Mouse (Mus musculus) limb, embryonic 12.5 days (tissue): Measurements from ENCODE around the gene Gtse1. TPM values are rescaled to one million over a fixed set of nuclear protein-coding genes. Genes with fewer than 3 reads are reported as not detected.

ENCODE experiments used
- ATAC-seq: fragments of 200-750 bp; cut with Nextera tagmentation; 2 replicates; pipeline ENCODE4 v1.8.0; 2017; ENCODE audit warnings: low read depth, moderate TSS enrichment; ENCODE audit not compliant: insufficient number of reproducible peaks, insufficient read depth, low FRiP score, low TSS enrichment
- H3K27ac ChIP-seq: fragments of 300-500 bp; sonication (generic); 2 replicates; pipeline ENCODE4 v1.5.1; 2016; ENCODE audit warnings: mild to moderate bottlenecking, moderate library complexity
- H3K27me3 ChIP-seq: fragments of 300-500 bp; sonication (generic); 2 replicates; pipeline ENCODE4 v1.6.1; 2016; ENCODE audit warnings: mild to moderate bottlenecking, moderate library complexity
- H3K36me3 ChIP-seq: fragments of 300-500 bp; sonication (generic); 2 replicates; pipeline ENCODE4 v1.6.1; 2016; ENCODE audit warnings: mild to moderate bottlenecking, moderate library complexity
- H3K4me1 ChIP-seq: fragments of 300-500 bp; sonication (generic); replicated peaks from 2 replicates; pipeline ENCODE4 v1.6.1; 2016
- H3K4me2 ChIP-seq: fragments of 300-500 bp; sonication (generic); 2 replicates; pipeline ENCODE4 v1.6.1; 2016; ENCODE audit warnings: mild to moderate bottlenecking, moderate library complexity
- H3K4me3 ChIP-seq: fragments of 300-500 bp; sonication (generic); replicated peaks from 2 replicates; pipeline ENCODE4 v1.5.1; 2016; ENCODE audit warnings: mild to moderate bottlenecking
- H3K9ac ChIP-seq: fragments of 300-500 bp; sonication (generic); replicated peaks from 2 replicates; pipeline ENCODE4 v1.6.1; 2016; ENCODE audit warnings: mild to moderate bottlenecking, moderate library complexity
- H3K9me3 ChIP-seq: fragments of 300-500 bp; sonication (generic); 2 replicates; pipeline ENCODE4 v1.6.1; 2016; ENCODE audit warnings: mild to moderate bottlenecking, moderate library complexity
- WGBS: fragments of 180-500 bp; shearing (Covaris S2); methylation state at CpG from one replicate; pipeline ENCODE4 v1.1.7; 2016; 5-methylcytosine and 5-hydroxymethylcytosine counted together
- polyA plus RNA-seq: library from polyadenylated mRNA; unstranded; fragments of >200 nt; fragmentation: Nextera tagmentation; extraction: Ambion mirVana; gene quantifications from 2 replicates; pipeline ENCODE4 v1.2.1, GENCODE M21; 2016

The Gtse1 gene
- polyA plus RNA-seq, 1 experiment from 2014 or later = 35.9 TPM

DNA sequence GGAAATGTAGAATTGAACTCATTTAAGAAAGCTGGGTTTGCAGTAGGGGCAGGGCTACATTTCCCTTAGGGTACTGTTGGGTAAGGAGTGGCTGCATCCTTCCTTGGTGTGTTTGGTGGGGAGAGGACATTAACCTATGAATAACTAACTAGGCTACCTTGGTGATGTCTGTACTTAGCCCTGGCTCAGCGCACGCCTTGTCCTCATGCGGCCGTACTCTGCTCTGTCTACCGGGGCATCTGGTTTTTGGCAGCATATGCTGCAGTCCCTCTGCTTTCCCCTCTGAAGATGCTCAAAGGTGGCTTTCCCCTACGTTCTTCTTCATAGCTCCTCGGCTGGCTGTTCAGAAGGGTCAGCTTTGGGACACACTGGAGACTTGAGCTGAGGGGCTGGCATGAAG lies 17.8 kb downstream of the Gtse1 start:
- 90% methylated on average over 7 of the region's 7 CpGs for WGBS
- H3K9ac ChIP-seq = no peak overlapping the region
- H3K4me3 ChIP-seq = no peak overlapping the region
- no peaks in the 10 kb centered on the region for H3K27me3 ChIP-seq
- H3K4me1 ChIP-seq = peaks cover 10% of the 10 kb centered on the region
- H3K9me3 ChIP-seq = no peaks in the 10 kb centered on the region
- H3K27ac ChIP-seq = no peak overlapping the region
- no peak overlapping the region for H3K4me2 ChIP-seq
- H3K36me3 ChIP-seq = peaks cover 57% of the 10 kb centered on the region
- no peak for ATAC-seq

DNA sequence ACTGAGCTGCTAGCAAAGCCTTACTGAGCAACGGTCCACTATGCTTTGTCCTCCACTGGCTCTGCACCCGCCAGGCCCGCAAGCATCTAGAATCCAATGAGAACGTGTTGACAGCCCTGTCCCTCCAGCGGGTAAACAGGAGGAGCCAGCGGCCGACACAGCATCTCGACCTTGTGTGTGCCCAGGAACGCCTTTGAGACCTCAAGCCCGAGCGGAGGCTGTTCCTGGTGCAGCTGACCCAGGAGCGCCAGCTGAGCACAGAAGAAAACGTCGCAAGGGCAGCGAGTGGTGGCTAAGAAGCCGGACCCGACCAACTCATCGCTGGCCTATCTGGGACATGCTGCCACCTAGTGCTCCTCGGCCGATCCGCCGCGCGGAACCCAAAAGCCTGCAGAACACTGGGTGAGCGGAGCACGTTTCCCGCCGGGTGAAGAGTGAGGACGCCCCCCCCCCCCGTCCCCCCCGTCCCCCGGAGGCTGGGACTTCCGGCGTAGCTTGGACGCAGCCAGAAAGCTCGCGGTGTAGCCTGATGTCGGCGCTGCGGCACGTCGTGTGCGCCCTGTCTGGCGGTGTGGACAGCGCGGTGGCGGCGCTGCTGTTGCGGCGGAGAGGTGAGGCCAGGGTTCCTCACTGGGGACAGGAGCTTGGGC lies 19.4 kb downstream of the Gtse1 start, which contains the start of gene Trmu:
Gene Trmu (plus strand): TSS at position 465 of the 650 bp plus-strand sequence.
- Histone ChIP-seq H3K9ac (peak within 1 kb of the TSS; percentile 84), H3K4me1 (peaks cover 10% of the 10 kb centered on the region), H3K27me3 (no peaks in the 10 kb centered on the region), H3K27ac (peak within 1 kb of the TSS; percentile 80), H3K36me3 (peaks cover 57% of the 10 kb centered on the region), H3K4me2 (peak within 1 kb of the TSS; percentile 89), H3K9me3 (no peaks in the 10 kb centered on the region), H3K4me3 (peak within 1 kb of the TSS; percentile 78)
- ATAC-seq = peak; percentile 91
- under 1% methylated on average over 44 of the region's 50 CpGs for whole genome bisulfite sequencing

DNA sequence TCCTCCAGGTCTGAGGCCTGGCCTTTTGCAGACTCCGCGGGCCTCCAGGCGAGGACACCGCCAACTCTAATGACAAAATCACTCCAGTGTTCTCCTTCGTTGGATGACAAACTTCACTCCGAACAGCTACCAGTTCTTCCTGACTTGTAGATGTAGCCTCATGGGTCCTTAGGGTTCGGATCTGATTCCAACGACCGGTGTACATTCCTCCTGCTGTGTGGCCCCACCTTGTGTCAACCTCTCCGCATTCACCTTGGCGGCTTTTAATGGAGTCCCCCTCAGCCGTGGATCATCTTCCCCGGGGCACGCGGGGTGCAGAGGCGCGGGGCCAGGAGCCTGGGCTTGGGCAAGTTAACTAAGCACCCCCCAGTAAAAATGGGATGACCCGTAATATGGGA lies 20.0 kb downstream of the Gtse1 start:
- no peaks in the 10 kb centered on the region for H3K9me3 ChIP-seq
- peak overlapping the region; percentile 84 for H3K9ac ChIP-seq
- 0 out of 2 replicates have a peak, but pooled peaks have one; percentile 4 for ATAC-seq
- H3K27ac ChIP-seq = peak overlapping the region; percentile 80
- no peaks in the 10 kb centered on the region for H3K27me3 ChIP-seq
- WGBS = 2% methylated on average over 18 of the region's 18 CpGs
- H3K4me3 ChIP-seq = peak overlapping the region; percentile 78
- peaks cover 57% of the 10 kb centered on the region for H3K36me3 ChIP-seq
- H3K4me1 ChIP-seq = peaks cover 10% of the 10 kb centered on the region
- H3K4me2 ChIP-seq = peak overlapping the region; percentile 89

DNA sequence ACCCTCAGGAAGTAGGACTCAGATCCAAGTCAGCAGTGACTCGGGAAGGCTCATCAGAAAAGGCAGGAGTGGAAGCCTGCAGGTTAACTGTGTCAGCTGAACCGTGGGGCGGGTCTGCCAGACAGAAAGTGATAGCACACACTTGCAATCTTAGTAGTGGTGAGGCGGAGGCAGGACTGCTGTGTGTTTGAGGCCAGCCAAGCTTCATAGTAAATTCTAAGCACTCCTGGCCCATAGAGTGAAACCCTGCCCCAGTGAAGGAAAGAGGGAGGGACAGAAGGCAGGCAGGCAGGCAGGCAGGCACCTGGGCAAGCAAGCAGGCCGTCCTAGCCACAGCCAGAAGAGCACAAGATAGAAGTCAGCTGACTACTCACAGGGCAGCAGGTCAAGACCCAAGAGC lies 26.1 kb downstream of the Gtse1 start:
- H3K9me3 ChIP-seq = no peaks in the 10 kb centered on the region
- peaks cover 77% of the 10 kb centered on the region for H3K36me3 ChIP-seq
- no peak overlapping the region for H3K4me3 ChIP-seq
- H3K4me2 ChIP-seq = no peak overlapping the region
- no peak overlapping the region for H3K9ac ChIP-seq
- H3K27me3 ChIP-seq = no peaks in the 10 kb centered on the region
- WGBS = 84% methylated on average over 5 of the region's 5 CpGs
- ATAC-seq = no peak
- no peak overlapping the region for H3K27ac ChIP-seq
- no peaks in the 10 kb centered on the region for H3K4me1 ChIP-seq

DNA sequence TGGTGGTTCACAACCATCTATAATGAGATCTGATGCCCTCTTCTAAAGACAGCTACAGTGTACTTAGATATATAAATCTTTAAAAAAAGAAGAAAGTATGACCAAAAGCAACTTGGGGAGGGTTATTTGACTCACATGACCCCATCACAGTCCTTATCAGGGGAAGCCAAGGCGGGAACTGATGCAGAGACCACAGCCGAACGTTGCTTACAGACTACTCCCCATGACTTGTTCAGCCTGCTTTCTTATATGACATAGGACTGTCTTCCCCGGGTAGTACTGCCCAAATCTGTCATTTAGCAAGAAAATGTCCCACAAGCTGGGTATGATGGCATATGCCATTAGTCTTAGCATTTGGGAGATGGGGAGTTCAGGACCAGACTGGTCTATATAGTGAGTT lies 29.7 kb downstream of the Gtse1 start:
- H3K27me3 ChIP-seq = no peaks in the 10 kb centered on the region
- ATAC-seq = no peak
- H3K9ac ChIP-seq = no peak overlapping the region
- no peaks in the 10 kb centered on the region for H3K4me1 ChIP-seq
- no peak overlapping the region for H3K4me3 ChIP-seq
- H3K27ac ChIP-seq = no peak overlapping the region
- H3K4me2 ChIP-seq = no peak overlapping the region
- H3K36me3 ChIP-seq = peaks cover 88% of the 10 kb centered on the region
- H3K9me3 ChIP-seq = no peaks in the 10 kb centered on the region
- 93% methylated on average over 4 of the region's 4 CpGs for WGBS

DNA sequence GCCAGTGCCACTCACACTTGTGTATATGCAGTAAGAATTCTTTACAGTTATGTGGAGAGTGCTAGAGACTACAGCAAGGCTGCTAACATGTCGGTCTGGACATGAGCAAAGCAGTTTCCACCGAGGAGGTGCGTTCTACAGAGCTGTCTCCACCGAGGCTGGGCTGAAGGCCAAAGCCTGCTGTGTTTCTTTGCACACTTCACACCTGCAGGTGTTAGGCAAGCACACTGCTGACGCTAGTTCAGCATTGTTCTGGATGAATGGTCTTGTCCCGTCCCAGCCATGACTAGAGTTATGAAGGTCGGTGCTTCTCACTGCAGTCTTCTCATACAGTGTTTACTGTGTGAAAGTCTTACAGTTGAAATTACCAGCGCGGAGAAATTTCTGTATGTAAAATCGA lies 32.4 kb downstream of the Gtse1 start:
- H3K36me3 ChIP-seq = peaks cover 90% of the 10 kb centered on the region

DNA sequence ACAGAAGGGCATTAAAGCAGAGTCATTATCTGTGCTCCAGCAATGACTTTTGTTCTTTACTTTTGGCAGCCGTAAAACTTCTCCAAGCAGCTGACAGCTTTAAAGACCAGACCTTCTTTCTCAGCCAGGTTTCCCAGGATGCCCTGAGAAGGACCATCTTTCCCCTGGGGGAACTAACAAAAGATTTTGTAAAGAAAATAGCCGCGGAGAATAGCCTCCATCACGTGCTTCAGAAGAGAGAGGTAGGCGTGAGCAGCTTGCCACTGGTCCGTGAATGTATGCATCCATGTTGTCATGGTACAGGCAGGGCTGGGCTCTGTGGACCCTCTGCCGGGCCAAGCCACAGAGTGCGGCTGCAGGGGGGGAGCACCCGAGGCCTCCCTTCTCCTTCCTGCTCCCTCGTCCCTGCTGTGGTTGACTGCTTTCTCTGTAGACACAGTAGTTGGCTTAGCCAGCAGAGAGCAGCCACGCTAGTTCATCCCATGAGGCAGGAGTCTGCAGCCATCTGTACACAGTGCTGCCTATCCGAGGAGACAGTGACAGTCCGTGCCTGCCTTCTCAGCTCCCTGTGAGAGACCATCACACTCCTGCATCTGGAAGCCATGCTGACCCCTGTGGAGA lies 33.1 kb downstream of the Gtse1 start:
- no peak overlapping the region for H3K9ac ChIP-seq

More for the DNA sequence above, 32.4 kb downstream of the Gtse1 start:
- ATAC-seq = no peak
- no peak overlapping the region for H3K4me3 ChIP-seq
- WGBS = 89% methylated on average over 10 of the region's 10 CpGs
- H3K9me3 ChIP-seq = no peaks in the 10 kb centered on the region
- H3K9ac ChIP-seq = no peak overlapping the region
- no peak overlapping the region for H3K4me2 ChIP-seq
- H3K27me3 ChIP-seq = no peaks in the 10 kb centered on the region
- H3K4me1 ChIP-seq = no peaks in the 10 kb centered on the region
- H3K27ac ChIP-seq = no peak overlapping the region

DNA sequence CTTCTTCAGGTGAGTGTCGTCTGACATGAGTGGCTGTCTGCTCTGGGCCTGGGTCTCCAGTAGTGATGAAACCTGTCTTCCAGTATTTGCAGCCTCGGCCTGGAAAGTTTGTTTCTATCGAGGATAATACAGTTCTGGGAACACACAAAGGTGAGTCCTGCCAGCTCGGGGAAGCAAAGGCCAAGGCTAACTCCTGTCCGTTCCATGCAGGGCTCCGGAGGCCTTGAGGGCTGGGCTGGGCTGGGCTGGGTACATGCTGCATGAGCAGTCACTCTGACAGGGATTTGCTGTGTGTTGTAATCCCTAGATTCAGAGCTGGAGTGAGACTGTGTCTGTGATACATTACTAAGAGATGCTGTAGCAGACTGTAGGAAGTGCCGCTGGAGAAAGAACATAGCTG lies 34.3 kb downstream of the Gtse1 start:
- Histone ChIP-seq H3K27me3 (no peaks in the 10 kb centered on the region), H3K9me3 (no peaks in the 10 kb centered on the region), H3K4me1 (no peaks in the 10 kb centered on the region), H3K36me3 (peaks cover 91% of the 10 kb centered on the region), H3K4me3 (no peak overlapping the region), H3K27ac (no peak overlapping the region), H3K9ac (no peak overlapping the region), H3K4me2 (no peak overlapping the region)
- 91% methylated on average over 7 of the region's 7 CpGs for WGBS
- ATAC-seq = no peak

More for the DNA sequence above, 33.1 kb downstream of the Gtse1 start:
- Histone ChIP-seq H3K9me3 (no peaks in the 10 kb centered on the region), H3K27me3 (no peaks in the 10 kb centered on the region), H3K36me3 (peaks cover 94% of the 10 kb centered on the region), H3K4me2 (no peak overlapping the region), H3K4me3 (no peak overlapping the region), H3K4me1 (no peaks in the 10 kb centered on the region), H3K27ac (no peak overlapping the region)
- no peak for ATAC-seq
- WGBS = 81% methylated on average over 13 of the region's 13 CpGs

DNA sequence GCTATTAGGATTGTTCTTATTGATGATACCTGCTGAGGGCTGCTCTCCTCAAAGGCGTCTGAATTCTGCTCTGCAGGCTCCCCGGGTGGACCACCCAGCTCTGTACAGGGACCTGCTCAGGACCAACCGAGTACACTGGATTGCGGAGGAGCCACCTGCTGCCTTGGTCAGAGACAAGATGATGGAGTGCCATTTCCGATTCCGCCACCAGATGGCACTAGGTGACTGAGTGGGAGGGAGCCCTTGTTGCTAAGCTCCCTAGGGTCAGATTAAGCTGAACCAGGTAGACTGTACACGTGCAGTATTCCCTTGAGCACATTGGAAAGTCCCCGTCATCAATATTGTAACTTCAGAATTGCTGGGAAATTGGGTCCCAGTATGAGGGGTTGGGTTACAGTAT lies 36.7 kb downstream of the Gtse1 start:
- H3K36me3 ChIP-seq = peaks cover 84% of the 10 kb centered on the region
- H3K4me3 ChIP-seq = no peak overlapping the region
- no peak overlapping the region for H3K27ac ChIP-seq
- H3K9me3 ChIP-seq = no peaks in the 10 kb centered on the region
- no peaks in the 10 kb centered on the region for H3K4me1 ChIP-seq
- no peaks in the 10 kb centered on the region for H3K27me3 ChIP-seq
- H3K4me2 ChIP-seq = no peak overlapping the region
- H3K9ac ChIP-seq = no peak overlapping the region
- WGBS = 18% methylated on average over 8 of the region's 8 CpGs
- no peak for ATAC-seq

DNA sequence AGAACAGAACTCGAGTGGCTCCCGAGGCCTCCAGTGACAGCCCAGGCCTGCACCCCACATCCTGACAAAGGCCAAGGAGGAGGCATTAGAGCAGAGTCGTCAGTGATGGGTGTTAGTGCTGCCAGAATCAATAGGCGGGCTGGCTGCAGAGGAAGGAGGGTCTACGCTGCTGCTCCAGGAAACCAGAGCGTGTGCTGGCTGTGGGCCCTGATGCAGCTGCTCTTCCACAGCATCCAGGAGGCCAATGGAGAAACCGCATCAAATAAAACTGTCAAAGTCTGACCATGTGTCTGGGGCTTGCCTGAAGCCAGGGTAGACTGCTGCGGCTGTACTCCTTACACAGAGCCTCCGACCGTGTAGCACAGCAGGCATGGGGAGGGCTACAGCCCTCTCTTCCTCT lies 37.6 kb downstream of the Gtse1 start:
- Histone ChIP-seq H3K9me3 (no peaks in the 10 kb centered on the region), H3K27me3 (no peaks in the 10 kb centered on the region), H3K4me2 (no peak overlapping the region), H3K4me3 (no peak overlapping the region), H3K36me3 (peaks cover 76% of the 10 kb centered on the region), H3K9ac (no peak overlapping the region), H3K4me1 (no peaks in the 10 kb centered on the region), H3K27ac (no peak overlapping the region)
- 89% methylated on average over 10 of the region's 10 CpGs for WGBS
- no peak for ATAC-seq

DNA sequence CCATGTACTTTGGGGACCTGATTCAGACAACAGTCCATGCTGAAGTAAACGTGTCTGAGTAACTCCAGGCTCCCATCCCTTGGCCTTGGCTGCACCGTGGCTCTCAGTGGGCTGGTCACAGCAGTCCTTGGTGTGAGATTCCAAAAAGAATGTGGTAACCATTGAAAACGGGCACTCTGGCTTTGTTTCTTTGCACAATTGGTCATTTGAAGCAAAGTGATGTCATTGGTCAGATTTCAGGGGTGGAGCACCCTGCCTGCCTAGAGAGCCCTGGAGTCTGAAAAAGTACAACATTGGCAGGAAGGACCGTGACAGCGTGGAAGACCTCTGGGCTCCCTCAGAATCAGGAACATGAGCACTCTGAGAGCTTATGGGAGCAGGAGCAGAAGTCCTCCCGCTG lies 39.9 kb downstream of the Gtse1 start:
- Histone ChIP-seq H3K36me3 (peaks cover 53% of the 10 kb centered on the region), H3K4me3 (no peak overlapping the region), H3K9me3 (no peaks in the 10 kb centered on the region), H3K27me3 (no peaks in the 10 kb centered on the region), H3K27ac (no peak overlapping the region), H3K4me1 (no peaks in the 10 kb centered on the region), H3K9ac (no peak overlapping the region), H3K4me2 (no peak overlapping the region)
- no peak for ATAC-seq
- 86% methylated on average over 6 of the region's 6 CpGs for WGBS

DNA sequence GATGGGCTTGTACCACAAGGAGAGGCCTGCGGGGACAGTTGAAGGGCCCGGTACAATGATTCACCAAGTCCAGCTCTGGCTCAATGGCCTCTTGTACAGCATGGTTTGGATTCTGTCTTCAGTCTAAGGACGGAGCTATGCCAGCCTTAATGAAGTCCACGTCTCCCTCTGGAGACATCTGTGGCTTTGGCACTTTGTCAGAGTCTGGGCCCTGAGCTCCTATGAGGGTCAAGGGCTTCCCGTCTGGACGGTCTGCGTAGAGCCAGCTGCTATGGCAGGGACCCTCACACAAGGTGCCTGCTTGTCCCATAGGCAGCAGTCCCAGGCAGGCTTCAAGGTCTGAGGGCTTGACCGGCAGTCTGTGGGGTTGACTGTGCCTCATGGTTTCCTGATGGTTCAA lies 40.8 kb downstream of the Gtse1 start:
- WGBS = 91% methylated on average over 8 of the region's 8 CpGs
- H3K36me3 ChIP-seq = peaks cover 43% of the 10 kb centered on the region
- no peak overlapping the region for H3K4me3 ChIP-seq
- H3K9me3 ChIP-seq = no peaks in the 10 kb centered on the region
- H3K4me2 ChIP-seq = no peak overlapping the region
- no peak overlapping the region for H3K27ac ChIP-seq
- ATAC-seq = no peak
- no peaks in the 10 kb centered on the region for H3K4me1 ChIP-seq
- H3K27me3 ChIP-seq = no peaks in the 10 kb centered on the region
- no peak overlapping the region for H3K9ac ChIP-seq
